Mouse (Mus musculus): ENCODE data around the gene Baz2b.
A peak's percentile ranks its signal among the peaks of the same experiment; 100 is the strongest.
"Not testable (repeated sequence)": the region's sequence is repeated elsewhere in the genome, so short reads cannot be mapped to it uniquely, and the experiment has no call there.

Gene Baz2b

DNA sequence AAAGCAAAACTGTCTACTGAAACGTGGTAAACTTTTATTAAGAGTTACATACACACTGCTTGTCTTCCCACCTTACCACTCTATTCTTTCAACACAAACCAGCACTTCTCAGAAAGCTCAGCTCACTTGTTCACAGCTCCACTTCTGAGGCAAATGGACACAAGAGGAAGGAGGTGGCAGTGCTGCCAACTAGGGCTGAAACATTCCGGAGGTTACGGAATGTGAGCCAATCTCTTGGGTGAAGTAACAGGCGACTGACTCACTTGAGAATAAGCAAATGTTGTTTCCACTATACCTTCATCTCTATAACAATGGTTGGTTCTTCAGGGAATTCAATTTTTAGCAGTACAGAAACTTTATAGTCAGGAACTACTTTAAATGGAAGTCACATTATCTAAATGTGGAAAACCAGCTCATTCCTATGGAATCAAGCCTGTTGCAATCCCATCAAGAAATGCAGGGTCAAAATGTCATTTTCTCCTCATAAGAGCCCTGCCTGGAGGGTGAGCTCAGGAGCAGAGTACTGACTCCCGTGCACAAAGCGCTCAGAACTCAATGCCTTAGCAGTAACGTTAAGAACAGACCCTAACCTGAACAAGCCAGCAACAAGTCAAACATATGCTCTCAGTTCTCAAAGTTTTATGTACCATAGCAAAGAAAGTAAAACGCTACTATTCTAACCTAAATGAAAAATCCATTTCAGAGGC, 123.3 kb downstream of the Baz2b start:
- no peak for DNase-seq

GRCm38 (mm10) chr2:60084823-60085222, 124.8 kb downstream of the Baz2b start:
- DNase-seq, result no peak

DNA sequence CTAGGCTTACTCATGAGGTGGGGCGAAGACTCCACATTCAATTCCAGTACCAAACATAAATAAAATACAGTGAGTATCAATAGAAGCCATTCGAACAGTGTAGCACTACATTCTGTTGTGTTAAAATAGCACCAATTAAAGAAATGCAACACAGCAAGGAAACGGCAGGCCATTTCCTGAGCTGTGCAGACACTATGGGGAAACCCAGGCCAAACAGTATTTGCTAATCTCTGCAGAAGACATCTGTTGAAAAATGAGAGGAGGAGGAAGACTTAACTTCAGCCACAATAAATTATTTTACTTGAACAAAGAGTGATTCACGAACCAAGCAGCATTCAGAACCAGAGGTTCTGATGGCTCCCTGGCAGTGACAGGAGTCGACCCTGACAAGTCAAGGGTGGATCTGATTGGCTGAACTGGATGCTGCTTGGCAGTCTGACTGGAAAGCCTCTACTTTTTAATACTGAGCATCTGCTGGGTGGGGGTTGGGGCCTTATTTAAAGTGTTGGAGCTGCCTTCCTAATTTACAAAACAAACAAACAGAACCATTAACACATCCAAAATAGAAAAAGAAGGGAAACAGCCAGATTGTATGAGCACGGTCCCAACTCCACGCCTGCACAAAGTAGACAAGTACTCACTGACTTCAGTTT, 126.5 kb downstream of the Baz2b start:
- no peak for DNase-seq

GRCm38 (mm10) chr2:60082225-60082624, 127.4 kb downstream of the Baz2b start:
- DNase-seq, result no peak

GRCm38 (mm10) chr2:60080831-60081230, 128.8 kb downstream of the Baz2b start:
- DNase-seq, result no peak

DNA sequence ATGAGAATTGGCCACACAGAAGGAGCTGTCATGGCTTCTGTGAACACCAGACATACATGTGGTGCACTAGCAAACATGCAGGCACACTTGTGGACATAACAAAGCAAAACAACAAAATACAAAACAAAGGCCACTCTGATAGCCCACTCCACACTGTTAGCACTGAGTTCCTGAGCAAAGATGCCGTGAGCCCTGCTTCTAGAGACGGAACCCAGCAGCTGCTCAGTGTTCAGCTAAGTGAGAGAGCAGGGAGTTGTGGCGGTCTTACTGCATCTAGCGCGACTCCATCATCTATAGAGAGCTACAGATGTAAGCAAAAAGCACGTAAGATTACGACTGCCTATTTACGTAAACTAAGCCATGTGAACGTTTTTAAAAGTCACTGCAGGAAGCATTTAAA, 132.0 kb downstream of the Baz2b start:
- DNase-seq, result no peak

DNA sequence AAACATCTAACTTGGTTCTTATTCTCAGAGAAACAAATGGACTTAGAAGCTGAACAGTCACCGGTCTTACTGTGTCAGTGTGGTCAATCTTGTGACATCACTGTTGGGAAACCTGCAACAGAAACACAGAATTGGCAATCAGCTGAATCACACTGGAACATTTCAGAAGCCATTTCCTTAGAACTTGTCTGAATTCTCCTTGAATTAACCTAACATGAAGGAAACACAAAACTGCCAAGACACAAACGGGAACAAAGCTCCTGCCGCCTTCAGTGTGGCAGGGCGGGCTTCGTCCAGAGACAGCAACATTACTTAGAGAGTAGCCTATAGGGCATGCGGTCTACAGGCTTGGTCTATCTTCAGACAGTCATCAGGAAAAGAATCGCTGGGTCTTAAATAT, 132.8 kb downstream of the Baz2b start:
- no peak for DNase-seq

GRCm38 (mm10) chr2:60076025-60076424, 133.6 kb downstream of the Baz2b start:
- no peak for DNase-seq

- not testable (repeated sequence) for DNase-seq
Observed at GRCm38 (mm10) chr2:60073798-60074197, 135.8 kb downstream of the Baz2b start.

- peak; percentile 67 to 71 for DNase-seq
Observed at GRCm38 (mm10) chr2:60071813-60072212, 137.8 kb downstream of the Baz2b start.

DNA sequence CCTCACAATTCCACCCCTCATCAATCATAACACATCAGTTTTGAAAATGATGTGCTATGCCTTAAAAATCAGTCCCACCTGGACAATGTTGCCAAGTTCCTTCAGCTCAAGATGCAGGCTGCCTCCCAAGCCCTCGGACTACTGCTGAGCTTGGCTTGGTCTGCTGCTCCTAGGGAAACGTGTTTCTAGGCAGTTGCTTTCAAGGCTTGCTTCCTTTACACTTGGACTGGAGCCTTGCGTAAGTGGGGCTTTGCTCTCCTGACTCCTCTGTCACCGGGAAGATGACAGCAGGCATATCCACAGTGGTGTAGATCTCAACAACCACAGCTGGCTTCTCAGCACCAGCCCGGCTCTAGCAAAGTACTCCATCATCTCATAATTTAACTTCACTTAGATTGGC, 138.7 kb downstream of the Baz2b start:
- no peak for DNase-seq

GRCm38 (mm10) chr2:60068468-60068867, 141.2 kb downstream of the Baz2b start:
- DNase-seq, result no peak

DNA sequence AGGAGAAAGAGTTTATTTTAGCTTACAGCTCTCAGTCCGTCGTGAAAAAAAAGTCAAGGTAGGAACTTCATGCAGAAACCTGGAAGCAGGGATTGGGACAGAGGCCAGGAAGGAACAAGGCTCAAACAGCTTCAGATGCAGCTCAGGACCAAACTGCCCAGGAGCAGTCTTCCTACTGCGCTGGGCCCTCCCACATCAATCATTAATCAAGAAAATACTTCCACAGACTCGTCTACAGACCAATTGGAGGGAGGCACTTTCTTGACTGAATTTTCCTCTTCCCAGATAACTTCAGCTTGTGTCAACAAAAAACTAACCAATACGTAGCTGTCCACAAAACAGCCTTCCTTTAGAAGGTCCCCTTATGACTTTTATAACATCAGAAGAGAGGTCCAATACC, 144.2 kb downstream of the Baz2b start:
- DNase-seq, result no peak

GRCm38 (mm10) chr2:60060185-60060775, 149.4 kb downstream of the Baz2b start:
- no peak for DNase-seq

GRCm38 (mm10) chr2:60059300-60059699, 150.3 kb downstream of the Baz2b start:
- no peak for DNase-seq

DNA sequence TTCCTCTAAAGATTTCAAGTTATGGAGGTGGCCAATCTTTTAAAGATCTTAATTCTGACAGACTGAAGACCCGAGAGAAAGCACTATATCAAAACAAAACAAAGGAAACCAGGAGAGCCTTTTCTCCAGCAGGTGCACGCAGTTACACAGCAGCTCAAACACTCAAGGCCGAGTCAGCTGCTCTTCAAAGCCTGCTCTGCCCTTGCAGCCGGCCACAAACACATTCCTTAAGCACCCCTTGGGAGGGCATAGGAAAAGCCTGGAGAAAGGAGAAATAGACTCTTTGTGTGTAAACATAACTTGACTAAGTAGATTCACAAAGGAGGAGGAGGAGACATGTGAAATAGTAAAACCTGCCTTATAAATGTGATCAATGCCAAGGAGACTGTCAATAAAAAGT, 153.6 kb downstream of the Baz2b start:
- no peak for DNase-seq

DNA sequence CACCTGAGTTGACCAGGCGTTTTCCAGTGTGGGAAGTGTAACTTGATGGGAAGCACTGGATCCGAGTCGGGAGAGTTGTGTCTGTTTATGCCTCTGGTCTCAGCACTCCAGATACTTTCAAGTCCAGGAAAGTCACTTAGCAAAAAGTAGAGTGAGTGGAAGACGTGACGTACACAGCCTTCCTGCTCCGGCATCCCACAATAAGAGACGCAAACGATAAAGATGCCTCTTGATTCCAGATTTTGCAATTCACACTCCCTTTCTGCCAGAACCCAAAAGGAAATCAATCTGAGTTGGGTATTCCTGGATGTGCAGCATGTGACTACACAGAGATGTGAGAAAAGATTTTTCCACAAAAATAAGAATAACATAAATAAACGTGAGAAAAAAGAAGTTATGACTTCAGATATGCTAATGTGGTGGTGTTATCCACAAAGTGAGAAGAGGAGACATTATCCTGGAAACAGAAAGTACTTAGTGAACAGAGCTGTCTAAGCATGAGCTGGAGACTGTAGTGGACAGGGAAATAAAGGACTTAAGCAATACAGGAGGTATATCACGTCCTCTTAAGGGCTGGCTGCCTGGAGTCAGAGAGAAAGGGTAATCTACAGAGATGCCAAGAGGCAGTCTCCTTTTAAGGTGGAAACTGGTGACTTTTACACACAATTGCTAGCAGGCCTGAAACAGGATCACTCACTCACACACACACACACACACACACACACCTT, 154.7 kb downstream of the Baz2b start:
- no peak for DNase-seq

GRCm38 (mm10) chr2:60053222-60054010, 156.2 kb downstream of the Baz2b start:
- DNase-seq, result no peak

GRCm38 (mm10) chr2:60050667-60051460, 158.8 kb downstream of the Baz2b start:
- DNase-seq, result no peak

GRCm38 (mm10) chr2:60049889-60050288, 159.8 kb downstream of the Baz2b start:
- no peak for DNase-seq

- DNase-seq, result no peak
Observed at GRCm38 (mm10) chr2:60049351-60049750, 160.3 kb downstream of the Baz2b start.

DNA sequence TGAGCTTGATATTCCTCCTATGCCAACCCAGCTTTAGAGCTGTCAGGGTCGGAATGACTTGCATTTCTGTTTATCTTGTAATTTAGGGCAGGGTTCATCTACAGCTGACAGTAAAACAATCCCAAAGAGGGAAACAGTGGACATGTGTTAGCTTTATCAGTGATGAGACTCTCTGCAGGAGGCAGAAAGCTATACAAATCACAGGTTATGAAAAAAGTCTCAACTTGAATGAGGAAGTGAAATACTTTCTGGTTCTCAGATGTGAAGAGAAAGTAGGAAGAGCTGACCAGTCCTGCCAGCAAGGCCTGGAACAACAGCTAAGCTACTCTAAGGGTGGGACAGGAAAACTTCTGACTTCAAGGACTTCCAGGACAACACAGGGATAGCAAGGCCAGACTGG, 163.6 kb downstream of the Baz2b start:
- DNase-seq, result peak; percentile 42

Measured in B cell, adult 2 months (primary cell).